In genomic region chr2:114057303-114057853, GRCm38 (mm10) we compare ENCODE assay signal across 9 mouse cellular contexts. TPM values are rescaled to one million over a fixed set of nuclear protein-coding genes. Genes with fewer than 3 reads are reported as not detected.
DNase-seq lines count a peak whose midpoint lies in the region; ATAC-seq lines count a peak whose summit lies in the region.
"Had no signal": no experiment of that assay in that cellular context is flagged by ENCODE, and none has a peak within 500 bp of the region (broad histone marks: within the 10 kb centered on the region; RNA-seq: fewer than 3 reads in every experiment).

No protein-coding gene starts in this region.

- H3K27me3 ChIP-seq in kidney, embryonic 15.5 days: no peaks in the 10 kb centered on the region
- no peaks in the 10 kb centered on the region for H3K27me3 ChIP-seq in kidney, embryonic 16.5 days (ENCODE audit: insufficient read depth, low read length)
- H3K27me3 ChIP-seq: CH12.LX had no signal

- 14% methylated on average over 10 of the region's 10 CpGs for WGBS in kidney, embryonic 15.5 days
- WGBS in kidney, embryonic 16.5 days: 22% methylated on average over 10 of the region's 10 CpGs

- H3K4me3 ChIP-seq in kidney, embryonic 15.5 days (replicated peaks): no peak overlapping the region
- H3K4me3 ChIP-seq in kidney, embryonic 16.5 days (ENCODE audit: low read length): no peak overlapping the region

- peak; percentile 65 for DNase-seq in kidney, adult 18-20 months
- DNase-seq in brain, adult 2 months (ENCODE audit: low read depth, low spot score): peak; percentile 81
- DNase-seq in gastrocnemius, postnatal 25 days: peak; percentile 69
- DNase-seq in retina, adult 2 months (ENCODE audit: low read depth, low spot score): peak; percentile 67
- DNase-seq in spleen, postnatal 4 days (ENCODE audit: low spot score in 2 of 2): no peak
- DNase-seq in left cerebral cortex, adult 9 months (ENCODE audit: low spot score in 2 of 2): no peak

- no peak overlapping the region for H3K4me2 ChIP-seq in kidney, embryonic 15.5 days
- H3K4me2 ChIP-seq in kidney, embryonic 16.5 days (replicated peaks; ENCODE audit: low read depth, low read length): no peak overlapping the region

- peaks cover 3% of the 10 kb centered on the region for H3K4me1 ChIP-seq in kidney, embryonic 15.5 days
- no peaks in the 10 kb centered on the region for H3K4me1 ChIP-seq in kidney, embryonic 16.5 days (ENCODE audit: insufficient read depth, low read length)

- no peaks in the 10 kb centered on the region for H3K9me3 ChIP-seq in kidney, embryonic 15.5 days (replicated peaks)
- H3K9me3 ChIP-seq in kidney, embryonic 16.5 days (ENCODE audit: low read length): no peaks in the 10 kb centered on the region

- no peak for ATAC-seq in kidney, embryonic 15.5 days (replicated peaks; ENCODE audit: low FRiP score)
- 0 out of 2 replicates have a peak, but pooled peaks have one; percentile 49 for ATAC-seq in kidney, embryonic 16.5 days (ENCODE audit: low FRiP score, low TSS enrichment)

- H3K27ac ChIP-seq in kidney, embryonic 15.5 days: no peak overlapping the region
- no peak overlapping the region for H3K27ac ChIP-seq in kidney, embryonic 16.5 days (ENCODE audit: low read length)

- no peaks in the 10 kb centered on the region for H3K36me3 ChIP-seq in kidney, embryonic 15.5 days
- no peaks in the 10 kb centered on the region for H3K36me3 ChIP-seq in kidney, embryonic 16.5 days (ENCODE audit: insufficient read depth, low read length)

- no peak overlapping the region for H3K9ac ChIP-seq in kidney, embryonic 15.5 days
- H3K9ac ChIP-seq in kidney, embryonic 16.5 days (replicated peaks; ENCODE audit: low read length): no peak overlapping the region

RNA-seq across cellular contexts. Expression of gene Actc1, which starts 4.0 kb away (rescaled TPM):
- 101 and 151 TPM in 2 replicates for polyA plus RNA-seq in kidney, embryonic 15.5 days (2015; fragmentation: Nextera tagmentation; extraction: Ambion mirVana)
- total RNA-seq in gastrocnemius, postnatal 25 days (2021): 1,000 to 10,000 TPM in 1 of 2 experiments, 100 to 1,000 TPM in 1; 645 to 2,208 TPM
- polyA plus RNA-seq in kidney, embryonic 16.5 days (2015; fragmentation: Nextera tagmentation; extraction: Ambion mirVana): 40.4 and 70.7 TPM in 2 replicates
- total RNA-seq: CH12.LX had no signal

RNA-seq across cellular contexts. Expression of gene Gjd2, which starts 44.0 kb away (rescaled TPM):
- 0.38 and 0.41 TPM in 2 replicates for polyA plus RNA-seq in kidney, embryonic 15.5 days (2015; fragmentation: Nextera tagmentation; extraction: Ambion mirVana)
- not detected for total RNA-seq in gastrocnemius, postnatal 25 days (2021)
- polyA plus RNA-seq in kidney, embryonic 16.5 days (2015; fragmentation: Nextera tagmentation; extraction: Ambion mirVana): 0.07 TPM in 1 of 2 replicates, not detected in the other
- total RNA-seq: CH12.LX had no signal

Comparison
In these comparisons a context has a peak if more than half of its experiments do, and no peak if none do; other contexts are left out.
1. DNase-seq: peak in kidney, adult 18-20 months (single experiment), brain, adult 2 months (single experiment), gastrocnemius, postnatal 25 days (single experiment) and retina, adult 2 months (single experiment); none in spleen, postnatal 4 days (0 of 2) and left cerebral cortex, adult 9 months (0 of 2).